Mouse (Mus musculus) liver (tissue): Measurements from ENCODE around the gene Tcerg1l.

Experiments used
- DNase-seq: peaks from one replicate; pipeline ENCODE4 v3.0.0-alpha.2; 2020; ENCODE audit warnings: mixed read lengths

Tcerg1l gene

GRCm38 (mm10) chr7:138397485-138398181, at the start of gene Tcerg1l:
Gene Tcerg1l, minus strand, starts transcription at chr7:138397730.
- DNase-seq: peak; percentile 12

- no peak for DNase-seq
Observed at GRCm38 (mm10) chr7:138442096-138442495, 44.6 kb upstream of the Tcerg1l start.

DNA sequence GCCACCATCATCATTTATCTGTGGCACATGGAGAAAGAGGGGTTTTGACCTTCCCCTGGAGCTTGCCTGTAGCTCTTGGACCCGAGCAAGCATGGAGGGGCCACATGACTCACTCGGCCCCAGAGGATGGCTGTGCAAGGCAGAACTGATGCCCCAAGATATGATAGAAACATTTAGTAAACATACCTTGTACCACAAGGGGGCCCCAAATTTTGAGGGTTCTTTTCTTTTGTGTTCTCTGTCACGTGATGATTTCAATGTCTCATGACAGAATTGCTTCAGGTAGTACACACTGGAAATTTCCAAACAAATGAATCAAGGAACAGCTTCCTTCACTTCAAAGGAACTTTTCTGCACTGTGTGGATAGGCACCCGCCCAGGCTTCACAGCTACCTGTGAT, 35.0 kb upstream of the Tcerg1l start:
- DNase-seq: no peak

- DNase-seq: no peak
Observed at GRCm38 (mm10) chr7:138431456-138431855, 33.9 kb upstream of the Tcerg1l start.

- DNase-seq: no peak
Observed at GRCm38 (mm10) chr7:138429916-138430315, 32.4 kb upstream of the Tcerg1l start.

- peak; percentile 9 for DNase-seq
Observed at GRCm38 (mm10) chr7:138428826-138429225, 31.3 kb upstream of the Tcerg1l start.

GRCm38 (mm10) chr7:138427441-138427840, 29.9 kb upstream of the Tcerg1l start:
- DNase-seq: no peak

DNA sequence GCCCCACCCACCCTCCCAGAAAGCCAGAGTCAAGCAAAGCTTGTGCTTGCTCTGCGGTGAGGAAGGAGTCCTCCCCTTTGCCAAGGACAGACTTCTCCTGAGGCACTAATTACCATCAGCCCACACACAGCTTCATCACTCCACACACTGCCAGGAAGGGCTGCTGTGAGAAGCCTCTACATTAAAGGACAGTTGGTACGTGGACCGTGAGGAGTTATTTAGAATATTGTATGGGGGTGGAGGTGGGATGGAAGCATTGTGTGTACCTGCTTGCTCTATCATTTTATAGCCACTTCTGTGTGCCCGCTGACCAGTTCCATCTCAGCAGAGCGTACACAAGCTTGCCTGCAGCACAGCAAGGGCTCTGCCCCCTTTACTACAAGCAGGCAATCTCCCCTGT, 16.0 kb upstream of the Tcerg1l start:
- DNase-seq: no peak

DNA sequence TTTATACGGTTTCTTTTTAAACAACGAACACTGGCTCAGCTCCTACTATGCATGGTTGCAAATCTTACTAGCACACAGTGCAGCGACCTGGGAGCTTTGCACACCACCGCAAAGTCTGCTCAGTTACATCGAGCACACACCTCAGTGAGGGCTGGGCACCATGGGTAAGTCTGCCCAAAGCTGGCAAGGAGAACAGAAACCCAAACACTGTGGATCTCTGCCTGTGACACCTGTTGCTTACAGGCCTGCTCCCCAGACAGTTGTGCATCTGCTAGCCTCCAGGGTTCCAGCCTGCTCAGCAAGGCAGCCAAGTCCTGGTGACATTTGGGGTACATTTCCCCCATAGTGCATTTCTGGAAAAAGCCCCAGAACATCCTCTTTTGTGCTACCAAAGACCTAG, 4.1 kb upstream of the Tcerg1l start:
- no peak for DNase-seq

DNA sequence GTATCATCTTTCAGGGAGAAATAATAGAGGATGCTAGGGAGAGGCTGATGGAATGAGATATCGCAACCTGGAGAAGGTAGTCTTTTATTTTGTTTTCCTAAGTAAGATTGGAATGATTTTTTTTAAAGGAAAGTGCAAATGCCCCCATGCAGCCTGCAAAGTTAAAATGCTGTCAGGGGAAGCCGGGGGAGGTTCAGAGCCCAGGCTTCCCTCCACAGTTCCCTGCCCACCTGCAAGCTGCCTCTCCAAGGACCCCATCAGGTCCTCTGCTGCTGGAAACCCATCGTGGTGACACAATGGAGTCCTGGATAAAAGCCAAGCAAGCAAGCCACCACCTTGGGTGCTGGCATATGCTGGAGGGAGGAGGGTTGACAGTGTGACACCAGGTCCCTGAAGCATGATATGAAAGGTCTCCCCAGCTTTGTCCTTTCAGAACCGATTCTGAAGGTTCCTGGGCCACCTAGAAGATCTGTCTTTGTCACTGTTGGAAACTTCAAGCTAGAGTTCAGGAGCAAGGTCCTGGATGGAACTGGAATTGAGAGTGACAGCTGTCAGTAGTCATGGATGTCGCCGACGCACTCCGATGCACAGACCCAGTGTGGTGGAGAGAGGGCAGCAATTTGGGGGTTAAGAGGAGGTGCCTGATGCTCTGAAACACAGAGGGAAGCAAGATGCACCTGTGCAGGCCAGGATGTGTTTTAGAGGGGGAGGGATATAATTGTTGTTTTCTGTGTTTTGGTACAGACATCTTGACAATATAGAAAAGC, 3.2 kb upstream of the Tcerg1l start:
- DNase-seq: no peak

DNA sequence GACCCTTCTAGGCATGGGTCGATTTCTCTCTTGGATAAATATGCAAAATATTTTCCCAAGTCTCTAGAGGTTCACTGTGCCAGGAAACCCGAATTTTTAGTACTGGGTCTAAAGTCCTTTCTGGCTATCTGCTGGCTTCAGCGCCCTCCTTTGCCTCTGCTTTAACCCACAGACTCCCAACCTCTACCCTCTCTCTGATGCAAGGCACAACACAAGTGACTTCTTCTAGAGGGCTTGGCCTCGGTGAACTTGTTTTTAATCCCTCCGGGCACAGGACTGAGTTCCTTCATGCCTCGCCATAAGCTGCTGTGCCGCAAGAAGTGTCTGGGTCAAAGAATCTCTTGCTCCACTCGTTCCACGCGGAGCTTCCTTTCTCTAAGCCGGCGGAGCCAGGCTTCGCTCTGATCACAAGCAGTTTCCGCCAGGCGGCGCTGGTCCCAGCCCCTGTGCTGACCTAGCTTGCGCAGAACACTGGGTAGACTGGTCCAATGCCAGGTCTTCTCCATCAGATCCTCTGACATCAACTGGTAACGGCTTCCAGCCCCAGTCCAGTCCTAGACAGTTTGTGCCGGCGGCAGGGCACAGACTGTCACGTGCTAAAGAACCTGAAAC, 758 bp upstream of the Tcerg1l start:
- peak; percentile 34 for DNase-seq

DNA sequence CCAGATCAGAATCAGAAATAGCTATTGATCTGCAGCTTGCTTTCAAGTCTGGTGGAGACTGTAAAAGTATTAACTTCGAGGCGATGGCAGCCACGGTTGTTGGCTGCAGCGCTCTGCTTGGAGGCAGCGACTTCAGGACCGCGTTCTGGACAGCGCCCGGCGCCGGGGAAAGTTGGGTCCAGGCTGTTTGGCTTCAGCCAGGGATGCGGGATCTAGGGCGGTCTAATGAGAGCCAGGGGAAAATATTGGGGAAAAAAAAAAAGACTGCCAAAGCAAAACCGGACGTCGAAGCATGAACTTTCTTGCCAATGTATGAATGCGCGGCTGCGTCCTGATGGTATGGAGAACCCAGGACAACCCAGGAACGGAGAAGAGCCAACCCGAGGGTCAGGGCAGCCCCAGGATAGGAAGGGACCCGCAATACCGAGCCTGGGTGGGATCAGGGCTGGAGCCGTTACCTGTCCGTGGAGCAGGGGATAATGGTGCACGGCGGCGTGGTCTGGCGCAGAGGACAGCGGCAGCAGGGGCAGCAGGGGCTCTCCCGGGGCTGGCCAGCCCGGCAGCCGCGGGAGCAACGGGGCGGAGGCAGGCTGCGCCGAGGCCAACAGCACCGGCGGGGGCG, 556 bp downstream of the Tcerg1l start:
- peak; percentile 44 for DNase-seq

GRCm38 (mm10) chr7:138396109-138396862, 1.2 kb downstream of the Tcerg1l start:
- DNase-seq: no peak

DNA sequence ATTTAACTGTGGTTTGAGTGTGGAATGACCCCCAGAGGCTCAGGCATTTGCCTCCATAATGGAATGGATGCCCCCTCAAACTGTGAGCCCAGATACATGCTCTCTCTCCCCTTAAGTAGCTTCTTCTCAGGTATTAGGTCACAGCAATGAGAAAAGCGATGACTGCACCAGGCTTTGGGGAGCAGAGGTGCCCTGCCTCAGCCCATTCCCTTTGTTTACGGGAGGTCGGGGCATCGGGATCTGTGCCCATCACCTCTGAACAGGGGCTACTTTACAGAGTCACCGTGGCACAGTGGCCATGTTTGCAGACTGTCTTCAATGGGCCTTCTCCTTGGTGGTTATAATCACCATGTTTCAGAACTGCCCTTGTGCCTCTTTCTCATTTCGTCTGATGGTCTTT, 7.6 kb downstream of the Tcerg1l start:
- no peak for DNase-seq

GRCm38 (mm10) chr7:138389071-138389470, 8.5 kb downstream of the Tcerg1l start:
- no peak for DNase-seq

GRCm38 (mm10) chr7:138379221-138379620, 18.3 kb downstream of the Tcerg1l start:
- DNase-seq: no peak

DNA sequence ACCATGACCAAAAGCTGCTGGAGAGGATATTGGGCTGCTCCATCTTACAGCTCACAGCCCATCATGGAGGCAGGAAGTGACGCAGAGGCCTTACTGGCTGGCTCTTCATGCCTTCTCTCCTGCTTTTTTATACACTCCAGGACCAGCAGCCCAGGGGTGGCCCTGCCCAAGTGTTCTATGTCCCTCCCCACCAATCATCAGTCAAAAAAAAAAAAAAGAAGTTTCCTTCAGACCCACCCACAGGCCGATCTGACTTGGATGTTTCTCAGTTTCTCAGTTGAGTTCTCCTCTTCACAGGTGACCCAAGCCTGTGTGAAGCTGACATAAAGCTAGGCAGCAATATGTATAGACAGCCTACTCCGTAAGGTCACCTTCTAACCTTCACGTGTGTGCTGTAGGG, 19.0 kb downstream of the Tcerg1l start:
- no peak for DNase-seq

DNA sequence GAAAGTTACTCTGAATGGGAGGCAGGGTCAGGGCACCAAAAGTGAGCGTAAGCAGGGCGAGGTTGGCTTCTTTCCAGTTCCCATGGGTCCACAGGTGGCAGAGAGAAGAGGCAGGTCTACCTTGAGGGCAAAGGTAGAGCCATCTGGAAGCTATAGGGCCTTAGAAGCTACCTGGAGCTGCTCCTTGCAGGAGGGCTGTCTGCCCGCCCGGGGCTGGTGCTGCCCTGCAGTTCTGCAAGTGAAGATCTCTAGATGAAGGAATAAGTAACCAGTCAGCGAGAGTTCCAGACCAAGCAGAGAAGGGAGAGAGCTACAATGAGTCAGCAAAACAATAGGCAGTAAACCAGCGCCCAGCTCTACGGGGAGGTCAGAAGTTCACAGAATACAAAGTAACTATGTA, 22.0 kb downstream of the Tcerg1l start:
- no peak for DNase-seq

- DNase-seq: no peak
Observed at GRCm38 (mm10) chr7:138374376-138374775, 23.2 kb downstream of the Tcerg1l start.

- no peak for DNase-seq
Observed at GRCm38 (mm10) chr7:138373530-138373929, 24.0 kb downstream of the Tcerg1l start.

DNA sequence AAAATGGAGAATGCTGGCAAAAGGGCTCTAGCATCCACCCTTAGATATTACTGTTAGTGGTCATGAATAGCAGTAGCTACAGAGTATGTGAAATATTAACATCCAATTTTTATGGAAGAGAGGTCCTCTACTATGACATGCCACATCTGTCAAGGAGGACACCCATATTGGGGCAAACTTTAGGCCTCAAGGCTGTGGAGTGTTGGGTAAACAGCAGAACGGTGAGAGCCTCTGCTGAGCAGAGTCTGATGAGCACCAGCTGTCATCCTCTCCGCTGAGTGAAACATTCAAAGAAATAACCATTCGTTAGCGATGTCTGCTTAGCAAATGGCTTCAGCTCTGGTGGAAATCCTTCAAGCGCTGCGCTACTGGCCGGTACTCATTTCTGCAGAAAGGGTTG, 30.0 kb downstream of the Tcerg1l start:
- DNase-seq: no peak

GRCm38 (mm10) chr7:138365519-138365918, 32.0 kb downstream of the Tcerg1l start:
- no peak for DNase-seq

DNA sequence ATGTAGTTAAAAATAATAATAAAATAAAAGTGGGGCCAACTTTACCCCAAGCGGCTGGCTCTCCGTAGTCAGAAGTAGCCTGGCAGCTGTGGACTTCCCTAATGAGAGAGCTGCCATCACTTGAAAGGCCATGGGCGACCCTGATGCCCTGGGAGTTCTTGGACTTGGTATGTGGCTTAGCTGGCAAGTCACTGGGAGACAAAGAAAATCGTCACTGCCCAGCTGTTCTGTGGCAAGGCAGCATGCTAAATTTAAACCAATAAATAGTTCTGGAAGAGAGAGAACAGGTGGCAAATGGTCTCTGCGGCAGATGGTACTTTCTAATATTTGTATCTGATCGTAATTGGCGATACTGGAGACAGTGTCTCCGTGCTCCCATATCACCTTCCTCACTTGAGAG, 40.1 kb downstream of the Tcerg1l start:
- DNase-seq: no peak
